Mouse (Mus musculus): ENCODE measurements around the gene Tnk2.

Tnk2 gene

DNA sequence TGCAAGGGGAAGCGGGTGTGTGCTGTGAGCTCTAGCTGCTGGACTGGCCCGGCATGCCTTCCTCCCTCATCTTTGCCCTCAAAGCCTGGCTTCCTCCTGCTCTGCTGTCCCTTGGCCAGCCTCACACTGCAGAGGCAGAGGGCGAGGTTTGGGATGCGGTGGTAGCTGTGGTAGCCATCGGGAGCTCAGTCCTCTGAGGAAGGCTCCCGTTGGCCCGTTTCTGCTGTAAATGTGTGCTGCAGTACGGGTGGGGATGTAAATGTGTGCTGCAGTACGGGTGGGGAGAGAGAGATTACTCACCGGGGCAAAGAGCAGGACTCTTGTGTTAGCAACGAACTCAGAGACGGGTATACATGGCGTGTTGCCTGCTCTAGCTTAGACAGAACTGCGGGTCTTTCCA is 35.1 kb downstream of the Tnk2 start:
- DNase-seq (ENCODE audit: low spot score in 2 of 2) = no peak

DNA sequence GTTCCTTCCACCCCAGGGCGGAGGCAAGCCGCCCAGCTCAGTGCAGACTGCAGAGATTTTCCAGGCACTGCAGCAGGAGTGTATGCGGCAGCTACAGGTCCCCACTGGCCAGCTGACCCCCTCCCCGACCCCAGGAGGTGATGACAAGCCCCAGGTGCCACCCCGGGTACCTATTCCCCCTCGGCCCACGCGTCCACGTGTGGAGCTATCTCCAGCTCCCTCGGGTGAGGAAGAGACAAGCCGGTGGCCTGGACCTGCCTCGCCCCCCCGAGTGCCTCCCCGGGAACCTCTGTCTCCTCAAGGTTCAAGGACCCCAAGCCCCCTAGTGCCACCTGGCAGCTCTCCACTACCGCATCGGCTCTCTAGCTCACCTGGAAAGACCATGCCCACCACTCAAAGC is 36.3 kb downstream of the Tnk2 start:
- DNase-seq (ENCODE audit: low spot score in 2 of 2) = no peak

GRCm38 (mm10) chr16:32680806-32681205 is 37.1 kb downstream of the Tnk2 start:
- DNase-seq (ENCODE audit: low spot score in 2 of 2) = no peak

DNA sequence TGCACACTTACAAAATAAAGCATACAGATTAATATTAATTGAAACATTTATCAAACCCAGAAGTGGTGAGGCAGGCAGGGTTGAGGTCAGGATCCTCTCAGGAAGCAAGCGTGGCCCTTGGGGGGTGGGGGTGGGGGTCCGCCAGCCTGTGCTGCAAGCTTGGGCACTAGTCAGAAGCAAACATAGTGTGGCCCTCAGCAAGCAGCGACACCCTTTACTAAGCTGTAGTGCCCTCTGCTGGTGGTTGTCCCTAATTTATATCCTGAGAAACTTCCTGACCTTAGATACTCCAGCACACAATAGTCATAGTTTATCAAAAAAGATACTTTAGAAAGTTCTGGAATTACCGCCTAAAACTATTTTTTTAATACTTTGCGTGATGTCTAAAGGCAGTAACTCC is 38.5 kb downstream of the Tnk2 start:
- DNase-seq (ENCODE audit: low spot score in 2 of 2) = peak in 1 of 2 experiments; percentile 73

- DNase-seq (ENCODE audit: low spot score in 2 of 2) = no peak
These were observed 39.2 kb downstream of the Tnk2 start for GRCm38 (mm10) chr16:32682841-32683240.

DNA sequence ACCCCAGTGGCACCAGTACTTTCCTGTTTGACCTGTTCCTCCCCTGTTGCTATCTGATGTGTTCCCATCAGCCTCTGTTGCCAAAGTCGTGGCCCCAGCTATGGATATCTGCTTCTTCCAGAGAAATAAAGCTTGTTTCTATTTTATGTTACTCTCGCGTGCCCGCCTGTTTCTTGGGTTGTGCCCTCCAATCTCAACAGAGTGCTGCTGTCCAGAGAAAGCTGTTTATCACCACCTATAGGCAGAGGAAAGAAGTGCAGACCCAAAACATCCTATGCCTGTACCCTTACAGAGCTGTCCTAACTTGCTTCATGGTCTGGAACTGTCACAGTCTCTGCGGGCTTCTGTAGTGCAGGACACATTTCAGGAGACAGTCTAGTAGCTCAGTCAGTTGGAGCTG is 39.7 kb downstream of the Tnk2 start:
- peak in 1 of 2 experiments; percentile 45 for DNase-seq (ENCODE audit: low spot score in 2 of 2)

DNA sequence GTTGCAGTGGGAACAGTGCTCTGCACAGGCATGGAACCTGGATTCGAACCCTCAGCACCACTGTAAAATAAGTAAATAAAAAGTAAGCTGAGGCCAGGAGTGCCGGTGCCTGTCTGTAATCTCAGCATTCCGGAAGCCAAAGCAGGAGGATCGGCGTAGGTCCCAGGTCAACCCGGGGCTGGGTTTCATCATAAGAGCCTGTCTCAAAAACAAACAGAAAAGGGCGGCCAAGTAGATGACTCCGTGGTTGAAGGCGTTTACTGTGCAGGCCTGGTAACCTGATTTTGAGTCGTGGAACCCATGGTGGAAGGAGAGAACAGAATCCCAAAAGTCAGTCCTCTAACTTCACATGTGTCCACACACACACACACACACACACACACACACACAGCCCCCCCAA is 41.7 kb downstream of the Tnk2 start:
- DNase-seq (ENCODE audit: low spot score in 2 of 2) = no peak

GRCm38 (mm10) chr16:32685998-32686397 is 42.3 kb downstream of the Tnk2 start:
- no peak for DNase-seq (ENCODE audit: low spot score in 2 of 2)

GRCm38 (mm10) chr16:32687221-32687620 is 43.5 kb downstream of the Tnk2 start:
- no peak for DNase-seq (ENCODE audit: low spot score in 2 of 2)

DNA sequence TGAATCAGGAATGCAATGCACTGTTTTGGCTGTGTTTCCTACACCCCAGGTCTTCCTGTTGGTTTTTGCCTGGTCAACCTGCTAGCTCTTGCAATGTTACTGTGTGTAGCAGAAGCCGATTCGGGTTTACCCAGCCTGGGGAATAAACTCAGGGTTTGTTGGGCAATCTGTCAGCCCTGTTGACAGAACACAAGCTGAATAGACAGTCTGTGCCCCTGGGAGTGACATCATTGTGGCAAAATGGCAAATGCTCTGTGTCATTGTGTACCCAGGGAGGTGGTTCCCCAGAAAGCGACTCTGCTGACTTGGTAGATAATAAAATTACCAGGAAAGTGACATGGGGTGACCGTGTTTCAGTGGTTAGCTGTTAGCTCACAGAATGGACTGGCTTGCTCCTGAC is 45.1 kb downstream of the Tnk2 start:
- DNase-seq (ENCODE audit: low spot score in 2 of 2) = no peak

DNA sequence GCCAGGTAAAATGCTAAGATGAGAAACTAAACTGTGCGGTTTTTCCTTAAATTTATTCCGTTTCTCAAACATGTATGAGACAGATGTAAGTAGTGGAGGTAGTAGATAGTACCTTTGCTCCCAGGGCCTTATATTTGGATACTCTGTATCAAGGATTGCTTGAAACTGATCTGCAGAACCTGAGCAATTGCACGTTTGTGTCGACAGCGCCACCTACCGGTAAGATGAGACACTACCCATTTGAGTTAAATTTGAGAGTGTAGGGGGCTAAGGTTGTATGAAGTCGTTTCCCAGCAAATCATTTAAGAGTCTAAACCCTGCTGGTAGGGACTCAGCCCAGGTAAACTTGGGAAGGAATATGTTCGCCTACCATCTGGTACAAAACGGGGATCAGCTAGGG is 45.8 kb downstream of the Tnk2 start:
- DNase-seq (ENCODE audit: low spot score in 2 of 2) = peak; percentile 76 to 82

GRCm38 (mm10) chr16:32696841-32697464 is 53.3 kb downstream of the Tnk2 start:
- no peak for DNase-seq (ENCODE audit: low spot score in 2 of 2)

DNA sequence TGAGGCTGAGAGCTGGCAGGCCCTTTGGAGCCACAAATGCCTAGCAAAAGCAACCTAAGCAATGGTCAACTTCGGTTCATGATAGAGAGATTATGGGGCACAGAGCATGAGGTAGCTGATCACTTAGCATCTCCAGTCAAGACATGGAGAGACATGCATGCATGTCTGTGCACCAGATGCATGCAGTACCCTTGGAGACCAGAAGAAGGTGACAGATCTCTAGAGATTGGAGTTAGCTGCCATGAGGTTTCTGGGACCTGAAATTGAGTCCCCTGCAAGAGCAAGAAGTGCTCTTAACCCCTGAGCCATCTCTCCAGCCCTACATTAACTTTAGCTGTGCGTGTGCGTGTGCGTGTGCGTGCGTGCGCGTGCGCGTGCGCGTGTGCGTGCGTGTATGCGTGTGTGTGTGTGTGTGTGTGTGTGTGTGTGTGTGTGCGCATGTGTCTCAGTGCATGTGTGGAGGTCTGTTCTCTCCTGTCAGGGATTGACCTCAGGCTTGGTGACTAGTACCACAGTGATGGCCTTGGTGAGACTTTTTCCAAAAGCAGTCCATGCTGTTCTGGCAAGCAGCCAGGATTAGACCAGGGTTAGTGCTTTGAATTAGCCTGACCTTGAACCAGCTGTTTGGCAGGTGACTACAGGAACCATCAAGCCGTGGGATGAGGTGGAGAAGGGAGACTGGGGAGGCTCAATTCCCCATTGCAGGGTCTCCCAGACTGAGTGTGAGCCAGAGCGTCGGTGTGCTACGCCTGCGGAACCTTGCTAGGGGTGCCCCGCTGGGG is 54.2 kb downstream of the Tnk2 start:
- no peak for DNase-seq (ENCODE audit: low spot score in 2 of 2)

DNA sequence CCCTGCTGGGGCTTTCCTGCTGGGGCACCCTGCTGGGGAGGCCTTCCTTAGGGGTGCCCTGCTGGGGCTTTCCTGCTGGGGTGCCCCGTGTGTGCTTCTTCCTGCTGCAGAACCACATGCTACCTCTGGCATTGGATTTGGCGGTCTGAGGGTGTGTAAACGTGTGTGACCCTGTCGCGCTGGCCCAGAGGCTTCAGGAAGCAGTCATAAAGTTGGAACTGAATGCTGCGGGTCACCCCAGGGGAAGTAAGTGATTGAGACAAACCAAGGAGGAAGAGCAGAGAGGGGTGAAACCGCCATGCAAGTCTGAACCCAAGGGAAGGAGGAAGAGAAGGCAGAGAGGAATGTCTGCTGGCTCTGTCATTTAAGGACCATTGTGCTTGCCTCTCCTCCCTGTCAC is 54.9 kb downstream of the Tnk2 start:
- no peak for DNase-seq (ENCODE audit: low spot score in 2 of 2)

GRCm38 (mm10) chr16:32703312-32703912 is 59.7 kb downstream of the Tnk2 start:
- DNase-seq (ENCODE audit: low spot score in 2 of 2) = no peak

DNA sequence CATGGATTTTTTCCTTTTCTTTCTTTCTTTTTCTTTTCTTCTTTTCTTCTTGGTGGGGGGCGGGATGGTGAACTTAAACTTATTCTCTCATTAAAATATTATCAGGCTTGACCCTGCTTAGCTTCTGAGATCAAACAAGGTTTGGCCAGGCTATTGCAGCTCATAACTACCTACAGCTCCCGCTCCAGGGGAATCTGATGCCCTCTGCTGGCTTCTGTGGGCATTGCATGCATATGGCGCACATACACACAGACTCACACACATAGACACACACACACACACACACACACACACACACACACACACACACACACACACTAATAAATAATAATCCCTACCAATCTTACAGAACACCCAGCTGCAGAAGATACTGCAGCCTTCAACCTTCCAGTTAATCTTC is 61.9 kb downstream of the Tnk2 start:
- no peak for DNase-seq (ENCODE audit: low spot score in 2 of 2)

DNA sequence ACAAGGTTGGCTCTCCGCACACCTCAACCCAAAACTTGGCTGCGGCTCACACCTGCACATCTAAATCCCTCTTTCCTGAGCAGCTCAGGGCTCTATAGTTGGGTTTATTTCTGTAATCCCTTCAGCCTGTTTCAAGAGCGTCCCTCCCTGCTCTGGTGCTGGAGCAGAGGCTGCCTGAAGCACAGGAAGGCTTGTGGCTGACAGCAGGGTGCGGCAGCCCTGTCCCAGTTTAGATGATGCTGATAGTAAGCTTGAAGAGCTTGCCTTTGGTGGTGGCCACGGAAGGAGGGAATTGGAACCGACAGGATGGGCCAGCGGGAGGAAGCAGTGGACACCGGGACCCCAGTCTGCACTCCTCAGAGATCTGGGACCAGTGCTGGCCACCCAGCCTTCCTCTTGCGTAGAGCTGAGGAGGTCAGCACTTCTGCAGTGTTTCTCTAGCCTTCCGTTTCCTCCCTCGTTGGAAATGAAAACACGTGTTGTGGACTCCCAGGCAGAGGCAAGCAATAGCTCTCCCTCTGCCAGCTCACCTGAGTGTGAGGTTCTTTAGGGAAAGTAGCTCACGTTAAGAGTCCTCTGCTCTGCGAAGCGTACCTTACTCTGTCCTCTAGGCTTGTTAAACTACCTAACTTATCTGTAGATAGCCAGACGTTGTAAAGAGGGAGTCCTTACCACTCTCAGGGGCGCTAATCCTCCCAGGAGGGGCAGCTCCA is 63.6 kb downstream of the Tnk2 start:
- no peak for DNase-seq (ENCODE audit: low spot score in 2 of 2)

- no peak for DNase-seq (ENCODE audit: low spot score in 2 of 2)
These were observed 64.3 kb downstream of the Tnk2 start for GRCm38 (mm10) chr16:32707824-32708456.

DNA sequence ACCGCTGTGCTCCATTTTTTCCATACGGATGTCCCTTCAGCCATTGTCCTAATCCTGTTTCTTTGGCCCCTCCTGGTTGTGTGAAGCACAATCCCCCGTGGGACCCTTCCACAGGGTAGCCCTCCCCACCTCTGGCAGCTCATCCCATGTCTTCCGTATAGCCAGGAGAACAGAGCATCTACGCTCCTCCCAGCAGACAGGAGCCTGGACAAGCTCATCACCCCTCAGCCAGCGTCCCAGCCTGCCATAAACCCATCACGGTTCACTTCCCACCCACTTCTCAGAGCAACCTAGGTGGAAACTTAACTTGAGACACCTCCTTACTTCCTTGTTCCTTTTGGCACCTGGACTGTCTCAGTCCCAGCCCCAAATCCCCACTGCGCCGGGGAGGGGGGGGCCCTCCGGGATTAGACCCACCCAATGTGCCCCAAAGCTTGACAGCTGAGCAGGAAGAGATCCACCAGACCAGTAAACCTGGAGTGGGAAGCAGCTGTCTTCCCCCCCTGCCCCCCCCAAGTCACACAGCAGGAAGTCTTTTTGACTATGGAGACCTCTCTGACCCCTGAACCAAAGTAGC is 64.9 kb downstream of the Tnk2 start:
- no peak for DNase-seq (ENCODE audit: low spot score in 2 of 2)

GRCm38 (mm10) chr16:32709116-32709515 is 65.4 kb downstream of the Tnk2 start:
- DNase-seq (ENCODE audit: low spot score in 2 of 2) = no peak

DNA sequence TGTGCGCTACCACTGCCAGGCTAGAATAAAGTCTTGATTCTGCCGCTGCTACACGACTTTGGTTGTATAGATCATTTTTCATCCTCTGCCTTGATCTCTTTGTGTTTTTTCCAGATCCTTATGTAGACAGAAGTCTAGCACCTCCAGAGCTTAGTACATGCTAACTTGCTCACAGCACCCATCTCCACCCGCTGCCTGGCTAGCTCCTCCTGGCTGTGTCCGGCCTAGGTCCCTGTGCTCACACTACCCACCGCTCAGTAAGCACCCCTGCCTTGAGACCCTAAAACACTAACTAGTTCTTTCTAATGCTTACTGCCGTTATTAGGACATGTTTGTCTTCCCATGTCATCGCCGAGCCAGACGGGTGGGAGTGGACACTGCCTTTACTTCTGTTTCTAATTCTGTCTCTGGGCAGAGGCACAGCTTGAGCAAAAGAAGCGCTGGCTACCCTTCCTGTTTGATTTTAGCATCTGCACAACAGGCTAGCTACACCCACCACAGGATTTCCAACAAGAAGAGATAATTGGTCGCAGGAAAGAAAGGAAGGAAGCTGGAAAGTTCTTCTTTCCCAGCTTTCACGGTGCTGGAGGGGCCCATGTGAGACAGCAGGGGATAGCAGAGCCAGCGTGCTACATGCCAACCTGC is 66.9 kb downstream of the Tnk2 start:
- no peak for DNase-seq (ENCODE audit: low spot score in 2 of 2)
